Mouse (Mus musculus) embryonic facial prominence, embryonic 11.5 days (tissue): ENCODE measurements at regions not wholly inside any gene's neighbourhood (a gene's known extent, or its start where the extent isn't known, plus 50 kb on each side); places are given as distances from the start of the nearest gene placed in this dataset.

Experiments used
- ATAC-seq: fragments of 200-750 bp; cut with Nextera tagmentation; replicated peaks from 2 replicates; pipeline ENCODE4 v1.8.0; 2017; ENCODE audit warnings: low read depth; ENCODE audit not compliant: insufficient number of reproducible peaks, low FRiP score, low TSS enrichment
- DNase-seq: peaks from one replicate; pipeline ENCODE4 v3.0.0-alpha.2; 2015; ENCODE audit warnings: low spot score
- H3K27ac ChIP-seq: fragments of 300-500 bp; sonication (generic); replicated peaks from 2 replicates; pipeline ENCODE4 v1.5.1; 2014; ENCODE audit warnings: mild to moderate bottlenecking, low read depth, low read length, control low read depth
- H3K27me3 ChIP-seq: fragments of 300-500 bp; sonication (generic); 2 replicates; pipeline ENCODE4 v1.6.1; 2014; ENCODE audit warnings: mild to moderate bottlenecking, low read length, moderate library complexity, mixed read lengths; ENCODE audit not compliant: control insufficient read depth, insufficient read depth
- H3K36me3 ChIP-seq: fragments of 300-500 bp; sonication (generic); replicated peaks from 2 replicates; pipeline ENCODE4 v1.6.1; 2014; ENCODE audit warnings: low read depth, mild to moderate bottlenecking, low read length, moderate library complexity, mixed read lengths; ENCODE audit not compliant: control insufficient read depth, insufficient read depth
- H3K4me1 ChIP-seq: fragments of 300-500 bp; sonication (generic); 2 replicates; pipeline ENCODE4 v1.6.1; 2014; ENCODE audit warnings: low read length, mixed read lengths; ENCODE audit not compliant: control insufficient read depth, insufficient read depth
- H3K4me2 ChIP-seq: fragments of 300-500 bp; sonication (generic); 2 replicates; pipeline ENCODE4 v1.6.1; 2014; ENCODE audit warnings: low read depth, mild to moderate bottlenecking, control low read depth, low read length, moderate library complexity
- H3K4me3 ChIP-seq: fragments of 300-500 bp; sonication (generic); 2 replicates; pipeline ENCODE4 v1.5.1; 2014; ENCODE audit warnings: low read depth, low read length, control low read depth
- H3K9ac ChIP-seq: fragments of 300-500 bp; sonication (generic); replicated peaks from 2 replicates; pipeline ENCODE4 v1.6.1; 2014; ENCODE audit warnings: mild to moderate bottlenecking, control low read depth, low read length
- H3K9me3 ChIP-seq: fragments of 300-500 bp; sonication (generic); replicated peaks from 2 replicates; pipeline ENCODE4 v1.6.1; 2016; ENCODE audit warnings: mild to moderate bottlenecking, low read length, inconsistent platforms, mixed read lengths; ENCODE audit not compliant: control insufficient read depth
- WGBS: fragments of 180-500 bp; shearing (Covaris S2); extraction: QIAGEN DNeasy Blood & Tissue Kit; methylation state at CpG from one replicate; pipeline ENCODE4 v1.1.7; 2014; 5-methylcytosine and 5-hydroxymethylcytosine counted together

DNA sequence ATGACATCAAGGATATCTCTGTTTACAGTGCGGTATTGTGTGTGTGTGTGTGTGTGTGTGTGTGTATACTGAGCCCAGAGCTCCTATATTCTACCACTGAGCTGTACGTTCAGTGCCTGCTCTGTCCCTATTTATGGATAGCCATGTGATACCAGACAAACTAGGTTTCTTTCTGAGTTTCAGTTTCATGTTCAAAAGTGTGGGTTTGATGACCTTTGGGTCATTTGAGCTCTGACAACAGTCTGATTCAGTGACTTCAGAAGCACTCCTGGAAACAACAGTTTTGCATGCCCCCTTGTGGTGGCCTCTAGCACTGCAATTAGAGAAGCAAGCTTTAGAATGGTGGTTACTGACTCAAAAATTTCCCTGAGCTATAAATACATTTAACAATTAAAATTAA is 50.9 kb upstream of the Tent2 start:
- ATAC-seq (no peak), DNase-seq (peak; percentile 86)
- Histone ChIP-seq H3K9me3 (no peaks in the 10 kb centered on the region), H3K4me3 (no peak overlapping the region), H3K9ac (no peak overlapping the region), H3K36me3 (no peaks in the 10 kb centered on the region), H3K4me2 (no peak overlapping the region), H3K27ac (no peak overlapping the region), H3K27me3 (no peaks in the 10 kb centered on the region), H3K4me1 (no peaks in the 10 kb centered on the region)
- 83% methylated on average over 2 of the region's 2 CpGs for WGBS

DNA sequence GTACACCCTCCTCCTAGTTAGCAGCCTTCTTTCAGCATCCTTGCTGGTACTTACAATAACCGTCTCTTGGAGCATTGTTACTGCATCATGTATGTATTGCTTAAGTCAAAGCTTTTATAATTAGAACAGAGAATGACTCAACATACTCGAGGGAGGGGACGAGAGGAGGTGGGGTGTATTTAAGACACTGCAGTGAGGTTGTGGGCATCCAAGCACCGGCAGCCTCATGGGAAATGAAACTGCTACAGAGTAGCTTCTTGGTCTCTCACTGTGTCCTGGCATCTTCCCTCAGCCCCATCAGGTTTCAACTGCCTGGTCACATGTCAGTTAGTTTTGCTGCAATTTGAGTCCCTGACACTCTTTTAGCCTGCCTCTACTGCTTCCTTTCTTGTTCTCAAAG is 50.7 kb upstream of the Homer1 start:
- no peak overlapping the region for H3K27ac ChIP-seq
- WGBS: 89% methylated on average over 4 of the region's 4 CpGs
- H3K9ac ChIP-seq: no peak overlapping the region

More for the DNA sequence above, 50.7 kb upstream of the Homer1 start:
- H3K4me3 ChIP-seq: no peak overlapping the region
- DNase-seq (no peak), ATAC-seq (no peak)
- H3K4me2 ChIP-seq: no peak overlapping the region
- H3K27me3 ChIP-seq: no peaks in the 10 kb centered on the region
- no peaks in the 10 kb centered on the region for H3K4me1 ChIP-seq
- no peaks in the 10 kb centered on the region for H3K9me3 ChIP-seq
- no peaks in the 10 kb centered on the region for H3K36me3 ChIP-seq
